Mouse (Mus musculus) intestine, postnatal 0 days (tissue): ENCODE results near the gene Cebpb. TPM values are rescaled to one million over a fixed set of nuclear protein-coding genes. Genes with fewer than 3 reads are reported as not detected.

Source experiments
- ATAC-seq: fragments of 200-750 bp; cut with Nextera tagmentation; 2 replicates; pipeline ENCODE4 v1.8.0; 2017; ENCODE audit warnings: mild to moderate bottlenecking, moderate TSS enrichment, moderate library complexity
- H3K27ac ChIP-seq: fragments of 300-500 bp; sonication (generic); 2 replicates; pipeline ENCODE4 v1.5.1; 2014; ENCODE audit warnings: mild to moderate bottlenecking, low read depth, low read length, moderate library complexity
- H3K27me3 ChIP-seq: fragments of 300-500 bp; sonication (generic); replicated peaks from 2 replicates; pipeline ENCODE4 v1.6.1; 2014; ENCODE audit warnings: low read length, mixed read lengths; ENCODE audit not compliant: control insufficient read depth, insufficient read depth
- H3K36me3 ChIP-seq: fragments of 300-500 bp; sonication (generic); 2 replicates; pipeline ENCODE4 v1.6.1; 2014; ENCODE audit warnings: mild to moderate bottlenecking, moderate library complexity; ENCODE audit not compliant: control insufficient read depth, insufficient read depth
- H3K4me1 ChIP-seq: fragments of 300-500 bp; sonication (generic); replicated peaks from 2 replicates; pipeline ENCODE4 v1.6.1; 2014; ENCODE audit warnings: antibody characterized with exemption, low read length, mixed read lengths; ENCODE audit not compliant: control insufficient read depth, insufficient read depth
- H3K4me2 ChIP-seq: fragments of 300-500 bp; sonication (generic); replicated peaks from 2 replicates; pipeline ENCODE4 v1.6.1; 2014; ENCODE audit warnings: low read depth, mild to moderate bottlenecking, moderate library complexity
- H3K4me3 ChIP-seq: fragments of 300-500 bp; sonication (generic); 2 replicates; pipeline ENCODE4 v1.5.1; 2014; ENCODE audit warnings: low read depth, low read length
- H3K9ac ChIP-seq: fragments of 300-500 bp; sonication (generic); 2 replicates; pipeline ENCODE4 v1.6.1; 2014; ENCODE audit warnings: mild to moderate bottlenecking, low read depth, low read length
- H3K9me3 ChIP-seq: fragments of 300-500 bp; sonication (generic); 2 replicates; pipeline ENCODE4 v1.6.1; 2016; ENCODE audit warnings: mixed run types; ENCODE audit not compliant: control insufficient read depth
- CTCF ChIP-seq: sonication (generic); IDR thresholded peaks from 2 replicates; pipeline ENCODE4 v1.5.1; 2016; ENCODE audit warnings: low read depth, mild to moderate bottlenecking, control low read depth, antibody characterized with exemption, moderate library complexity
- WGBS: fragments of 180-500 bp; shearing (Covaris S2); extraction: QIAGEN DNeasy Blood & Tissue Kit; methylation state at CpG from one replicate; pipeline ENCODE4 v1.1.7; 2014; 5-methylcytosine and 5-hydroxymethylcytosine counted together
- polyA plus RNA-seq: library from polyadenylated mRNA; unstranded; fragments of >200 nt; fragmentation: Nextera tagmentation; extraction: Ambion mirVana; gene quantifications from 2 replicates; pipeline ENCODE4 v1.2.1, GENCODE M21; 2015

The Cebpb gene
- polyA plus RNA-seq, 1 experiment from 2014 or later = 52.6 TPM

DNA sequence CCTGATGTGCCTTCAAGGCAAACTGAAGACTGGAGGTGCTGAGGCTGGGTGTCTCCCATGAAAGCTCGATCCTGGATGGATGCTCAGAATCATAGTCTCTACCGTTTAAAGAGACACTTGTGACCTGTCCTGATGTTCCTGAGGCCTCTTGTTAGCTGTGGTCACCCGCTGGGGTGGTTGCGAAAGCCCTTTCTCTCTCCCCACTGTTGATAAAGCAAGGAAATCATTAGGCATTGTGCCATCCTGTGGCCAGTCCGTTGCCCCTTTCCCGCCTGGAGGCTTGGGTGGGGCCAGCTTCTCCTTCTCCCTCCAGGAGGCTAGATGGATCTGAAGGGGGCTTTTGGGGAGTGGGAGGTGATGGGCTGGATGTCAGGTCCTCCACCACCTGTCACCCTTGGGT is 21.9 kb downstream of the Cebpb start:
- Histone ChIP-seq H3K36me3 (no peaks in the 10 kb centered on the region), H3K9me3 (no peaks in the 10 kb centered on the region), H3K4me3 (no peak overlapping the region), H3K27ac (no peak overlapping the region), H3K4me2 (no peak overlapping the region), H3K9ac (no peak overlapping the region), H3K4me1 (peaks cover 4% of the 10 kb centered on the region), H3K27me3 (no peaks in the 10 kb centered on the region)
- WGBS = 33% methylated on average over 6 of the region's 6 CpGs
- no peak for TF ChIP-seq CTCF
- ATAC-seq = no peak

DNA sequence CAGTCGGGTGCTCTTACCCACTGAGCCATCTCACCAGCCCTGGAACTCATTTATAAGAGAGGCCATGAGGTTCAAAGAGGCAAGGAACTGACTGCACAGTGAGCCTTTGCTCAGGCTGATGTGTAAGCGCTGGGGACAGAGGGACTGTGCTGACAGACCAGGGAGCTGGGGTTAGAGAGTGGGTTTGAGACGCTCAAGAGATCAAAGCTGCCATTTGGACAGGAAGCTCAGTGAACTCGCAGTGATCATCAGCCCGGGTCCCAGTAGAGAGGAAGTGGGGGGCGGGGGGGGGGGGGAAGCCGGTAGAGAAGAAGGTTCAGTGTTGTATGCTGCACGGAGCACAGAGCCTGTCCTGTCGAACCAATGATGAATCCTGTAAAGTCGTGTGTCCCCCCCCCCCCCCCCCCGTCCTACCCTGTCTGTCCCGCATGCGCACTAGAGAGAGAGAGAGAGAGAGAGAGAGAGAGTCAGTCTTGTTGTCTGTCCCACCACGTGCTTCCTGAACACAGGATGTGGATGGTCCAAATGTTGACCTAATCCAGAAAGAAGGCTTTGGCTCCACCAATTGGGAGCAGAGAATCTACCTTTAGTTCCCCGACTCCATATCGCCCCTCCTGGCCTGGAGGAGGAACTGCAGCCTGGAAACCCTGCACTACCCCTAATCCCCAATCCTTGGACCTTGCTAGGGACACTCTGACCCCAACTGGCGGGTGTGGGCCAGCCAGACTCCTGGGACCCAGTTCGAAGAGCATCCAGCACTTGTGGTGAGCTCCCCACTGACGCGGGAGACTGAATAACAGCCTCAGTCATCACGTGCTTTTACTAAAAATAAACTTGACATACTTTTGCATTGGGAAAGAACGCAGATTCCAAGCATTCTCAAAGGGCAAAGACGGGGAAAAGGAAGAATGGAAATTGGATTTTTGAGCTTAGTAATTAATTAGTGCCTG is 24.4 kb downstream of the Cebpb start:
- Histone ChIP-seq H3K27ac (peak overlapping the region; percentile 46; the same call in 1 of the 2 replicates), H3K4me1 (no peaks in the 10 kb centered on the region; the same call in none of the 2 replicates), H3K9me3 (no peaks in the 10 kb centered on the region), H3K27me3 (no peaks in the 10 kb centered on the region), H3K36me3 (no peaks in the 10 kb centered on the region), H3K4me3 (no peak overlapping the region), H3K9ac (no peak overlapping the region), H3K4me2 (no peak overlapping the region)
- no peak for ATAC-seq
- WGBS = 64% methylated on average over 19 of the region's 23 CpGs
- peak; percentile 77 for TF ChIP-seq CTCF

DNA sequence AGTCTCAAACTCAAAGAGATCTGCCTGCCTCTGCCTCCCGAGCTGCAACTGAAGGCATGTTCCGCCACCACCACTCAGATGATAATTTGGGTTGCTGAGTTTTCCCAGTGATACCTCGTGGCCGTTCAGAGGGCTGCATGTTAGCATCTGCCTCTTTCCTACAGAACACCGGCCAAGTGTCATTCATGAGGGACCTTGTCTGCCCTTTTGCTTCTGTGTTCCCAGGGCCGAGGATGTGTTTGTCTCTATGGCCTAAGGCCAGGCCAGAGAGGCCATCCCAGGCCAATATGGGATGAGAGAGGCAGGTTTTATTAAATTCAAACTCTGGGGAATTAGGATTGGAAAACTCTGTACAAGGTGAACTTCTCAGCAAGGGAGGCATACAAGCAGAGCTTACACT is 25.6 kb downstream of the Cebpb start:
- Histone ChIP-seq H3K27ac (no peak overlapping the region), H3K4me3 (no peak overlapping the region), H3K27me3 (no peaks in the 10 kb centered on the region), H3K9ac (no peak overlapping the region), H3K36me3 (no peaks in the 10 kb centered on the region), H3K4me2 (no peak overlapping the region), H3K9me3 (no peaks in the 10 kb centered on the region), H3K4me1 (no peaks in the 10 kb centered on the region; the same call in none of the 2 replicates)
- 89% methylated on average over 6 of the region's 6 CpGs for WGBS
- TF ChIP-seq CTCF = no peak
- no peak for ATAC-seq

DNA sequence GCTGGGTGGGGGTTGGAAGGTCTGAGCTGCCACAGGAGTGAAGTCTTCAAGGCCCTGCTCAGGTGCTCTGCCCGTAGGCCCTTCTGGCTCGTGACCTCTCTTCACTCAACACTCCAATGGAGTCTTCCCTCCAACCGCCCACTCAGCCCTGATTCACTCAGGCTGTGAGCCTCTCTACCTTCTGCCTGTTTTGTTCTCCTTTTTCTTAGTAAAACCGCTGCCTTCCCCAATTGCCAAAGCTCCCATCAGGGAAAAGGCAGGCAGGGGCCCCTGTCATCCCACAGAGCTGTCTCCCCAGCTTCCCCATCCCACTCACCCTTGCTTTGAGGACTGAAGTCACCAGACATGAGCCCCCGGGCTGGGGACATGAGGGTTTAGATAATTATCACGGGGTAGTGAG is 26.3 kb downstream of the Cebpb start:
- Histone ChIP-seq H3K27me3 (no peaks in the 10 kb centered on the region), H3K9me3 (no peaks in the 10 kb centered on the region), H3K36me3 (no peaks in the 10 kb centered on the region), H3K27ac (no peak overlapping the region), H3K4me3 (no peak overlapping the region), H3K4me2 (no peak overlapping the region), H3K4me1 (no peaks in the 10 kb centered on the region; the same call in none of the 2 replicates), H3K9ac (no peak overlapping the region)
- WGBS = 69% methylated on average over 6 of the region's 6 CpGs
- no peak for TF ChIP-seq CTCF
- ATAC-seq = no peak

DNA sequence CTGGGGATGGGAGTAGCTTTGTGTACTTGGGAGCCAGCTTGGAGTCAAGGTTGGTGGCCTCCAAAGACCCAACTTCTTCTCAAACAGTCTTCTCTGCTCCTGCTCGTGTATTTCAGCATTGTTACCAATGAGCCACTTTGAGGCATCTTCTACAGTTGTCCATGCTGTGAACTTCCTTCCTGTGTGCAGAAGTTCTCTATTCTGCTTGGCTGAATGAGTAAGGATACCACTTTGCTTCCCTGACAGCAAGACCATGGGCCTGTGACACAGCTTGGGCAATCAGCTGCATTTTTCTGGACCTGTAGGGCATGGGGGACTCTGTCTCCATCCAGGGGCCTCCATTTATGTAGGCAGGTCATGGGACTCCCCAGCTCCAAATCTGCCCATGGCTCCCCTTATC is 28.5 kb downstream of the Cebpb start:
- TF ChIP-seq CTCF = no peak
- Histone ChIP-seq H3K4me3 (no peak overlapping the region), H3K27me3 (no peaks in the 10 kb centered on the region), H3K9me3 (no peaks in the 10 kb centered on the region), H3K4me2 (no peak overlapping the region), H3K4me1 (no peaks in the 10 kb centered on the region; the same call in none of the 2 replicates), H3K36me3 (no peaks in the 10 kb centered on the region), H3K27ac (no peak overlapping the region), H3K9ac (no peak overlapping the region)
- 76% methylated on average over 1 of the region's 1 CpGs for WGBS
- no peak for ATAC-seq

DNA sequence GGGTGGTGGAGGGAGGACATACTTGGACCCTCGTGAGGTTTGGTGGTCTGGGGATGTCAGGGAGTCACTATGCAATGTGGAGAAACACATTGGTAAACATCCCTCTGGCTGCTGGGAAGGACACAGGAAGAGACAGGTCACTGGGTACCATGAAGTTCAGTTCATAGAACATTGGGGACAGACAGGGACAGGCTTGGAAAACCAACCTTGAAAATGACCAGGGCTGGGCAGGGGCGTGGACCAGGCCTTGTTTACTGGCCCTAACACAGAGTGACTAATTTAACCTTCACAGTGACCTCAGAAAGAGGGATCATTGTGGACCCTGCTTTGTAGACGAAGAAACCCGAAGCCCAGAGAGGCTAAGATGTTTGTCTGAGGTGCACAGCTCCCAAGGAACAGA is 30.8 kb downstream of the Cebpb start:
- Histone ChIP-seq H3K4me1 (no peaks in the 10 kb centered on the region; the same call in 1 of the 2 replicates), H3K27me3 (no peaks in the 10 kb centered on the region), H3K27ac (no peak overlapping the region), H3K4me2 (no peak overlapping the region), H3K4me3 (no peak overlapping the region), H3K36me3 (no peaks in the 10 kb centered on the region), H3K9ac (no peak overlapping the region), H3K9me3 (no peaks in the 10 kb centered on the region)
- no peak for ATAC-seq
- WGBS = 77% methylated on average over 4 of the region's 4 CpGs
- TF ChIP-seq CTCF = no peak
